Mouse (Mus musculus): ENCODE measurements around the gene 4930556J24Rik. TPM values are rescaled to one million over a fixed set of nuclear protein-coding genes. Genes with fewer than 3 reads are reported as not detected.
A peak's percentile ranks its signal among the peaks of the same experiment; 100 is the strongest.

4930556J24Rik gene
- polyA plus RNA-seq, 1 experiment from 2014 or later: 0.17 TPM

GRCm38 (mm10) chr11:3902516-3902915, 74.1 kb downstream of the 4930556J24Rik start:
- ATAC-seq (ENCODE audit: low read depth): no peak
- Histone ChIP-seq H3K4me2 (no peak overlapping the region), H3K9ac (no peak overlapping the region), H3K9me3 (no peaks in the 10 kb centered on the region), H3K4me1 (replicated peaks) (peaks cover 6% of the 10 kb centered on the region; the same call in 1 of the 2 replicates), H3K36me3 (peaks cover 40% of the 10 kb centered on the region), H3K27ac (replicated peaks) (no peak overlapping the region), H3K4me3 (no peak overlapping the region), H3K27me3 (no peaks in the 10 kb centered on the region)
- WGBS: 91% methylated on average over 3 of the region's 3 CpGs

GRCm38 (mm10) chr11:3900296-3900695, 76.3 kb downstream of the 4930556J24Rik start:
- H3K9me3 ChIP-seq: no peaks in the 10 kb centered on the region
- no peak for ATAC-seq (ENCODE audit: low read depth)
- H3K4me1 ChIP-seq (replicated peaks): peaks cover 12% of the 10 kb centered on the region; the same call in 1 of the 2 replicates
- 88% methylated on average over 6 of the region's 6 CpGs for WGBS
- peaks cover 40% of the 10 kb centered on the region for H3K36me3 ChIP-seq
- H3K27ac ChIP-seq (replicated peaks): no peak overlapping the region
- no peak overlapping the region for H3K9ac ChIP-seq
- no peak overlapping the region for H3K4me3 ChIP-seq
- H3K4me2 ChIP-seq: no peak overlapping the region
- no peaks in the 10 kb centered on the region for H3K27me3 ChIP-seq

GRCm38 (mm10) chr11:3895933-3896332, 80.6 kb downstream of the 4930556J24Rik start:
- Histone ChIP-seq H3K36me3 (peaks cover 28% of the 10 kb centered on the region), H3K4me3 (no peak overlapping the region), H3K4me2 (no peak overlapping the region), H3K4me1 (replicated peaks) (peaks cover 24% of the 10 kb centered on the region), H3K9ac (no peak overlapping the region), H3K27ac (replicated peaks) (no peak overlapping the region), H3K9me3 (no peaks in the 10 kb centered on the region), H3K27me3 (no peaks in the 10 kb centered on the region)
- no peak for ATAC-seq (ENCODE audit: low read depth)
- WGBS: 95% methylated on average over 1 of the region's 1 CpGs

GRCm38 (mm10) chr11:3895458-3895857, 81.1 kb downstream of the 4930556J24Rik start:
- peak overlapping the region; percentile 81 for H3K4me2 ChIP-seq
- H3K4me1 ChIP-seq (replicated peaks): peaks cover 24% of the 10 kb centered on the region
- H3K9me3 ChIP-seq: no peaks in the 10 kb centered on the region
- H3K36me3 ChIP-seq: peaks cover 28% of the 10 kb centered on the region
- H3K27ac ChIP-seq (replicated peaks): peak overlapping the region; percentile 80
- no peak; the same call in 1 of the 2 replicates for ATAC-seq (ENCODE audit: low read depth)
- H3K4me3 ChIP-seq: peak overlapping the region; percentile 57
- H3K9ac ChIP-seq: peak overlapping the region; percentile 78
- 3% methylated on average over 10 of the region's 10 CpGs for WGBS
- H3K27me3 ChIP-seq: no peaks in the 10 kb centered on the region

GRCm38 (mm10) chr11:3894406-3895281, 81.9 kb downstream of the 4930556J24Rik start, which contains the start of the genes 4921536K21Rik and Dusp18:
TSS of gene 4921536K21Rik (minus strand) at chr11:3895098.
TSS of gene Dusp18 (plus strand) at chr11:3895240.
- peaks cover 28% of the 10 kb centered on the region for H3K36me3 ChIP-seq
- peak within 1 kb of the TSS; percentile 80 for H3K27ac ChIP-seq (replicated peaks)
- ATAC-seq (ENCODE audit: low read depth): peak; percentile 99
- WGBS: 2% methylated on average over 46 of the region's 46 CpGs
- peak within 1 kb of the TSS; percentile 78 for H3K9ac ChIP-seq
- H3K4me1 ChIP-seq (replicated peaks): peaks cover 24% of the 10 kb centered on the region
- H3K4me3 ChIP-seq: peak within 1 kb of the TSS; percentile 57
- peak within 1 kb of the TSS; percentile 81 for H3K4me2 ChIP-seq
- no peaks in the 10 kb centered on the region for H3K27me3 ChIP-seq
- no peaks in the 10 kb centered on the region for H3K9me3 ChIP-seq

- H3K4me1 ChIP-seq (replicated peaks): peaks cover 21% of the 10 kb centered on the region
- no peak overlapping the region for H3K27ac ChIP-seq (replicated peaks)
- no peaks in the 10 kb centered on the region for H3K27me3 ChIP-seq
- 81% methylated on average over 6 of the region's 6 CpGs for WGBS
- H3K4me2 ChIP-seq: peak overlapping the region; percentile 81
- no peaks in the 10 kb centered on the region for H3K9me3 ChIP-seq
- 0 out of 2 replicates have a peak overlapping the region, but pooled peaks have one; percentile 57 for H3K4me3 ChIP-seq
- H3K36me3 ChIP-seq: peaks cover 25% of the 10 kb centered on the region
- ATAC-seq (ENCODE audit: low read depth): no peak
- no peak overlapping the region for H3K9ac ChIP-seq
These were observed 82.6 kb downstream of the 4930556J24Rik start for GRCm38 (mm10) chr11:3893970-3894369.

Other genes starting within 250 kb of the 4930556J24Rik start
- gene Osbp2, start 112.9 kb downstream of the 4930556J24Rik start, polyA plus RNA-seq (2015; fragmentation: Nextera tagmentation; extraction: Ambion mirVana): 12.3 and 16.8 TPM in 2 replicates
- gene 4921536K21Rik, start 81.7 kb downstream of the 4930556J24Rik start, polyA plus RNA-seq (2015; fragmentation: Nextera tagmentation; extraction: Ambion mirVana): 0.33 and 0.77 TPM in 2 replicates
- gene Dusp18, start 81.5 kb downstream of the 4930556J24Rik start, polyA plus RNA-seq (2015; fragmentation: Nextera tagmentation; extraction: Ambion mirVana): 23.0 and 24.7 TPM in 2 replicates
- gene Slc35e4, start 62.1 kb downstream of the 4930556J24Rik start, polyA plus RNA-seq (2015; fragmentation: Nextera tagmentation; extraction: Ambion mirVana): 11.9 and 13.3 TPM in 2 replicates
- gene Tcn2, start 44.6 kb downstream of the 4930556J24Rik start, polyA plus RNA-seq (2015; fragmentation: Nextera tagmentation; extraction: Ambion mirVana): 31.1 and 31.9 TPM in 2 replicates
- 56.5 and 59.4 TPM in 2 replicates for gene Pes1, start 12.8 kb downstream of the 4930556J24Rik start, polyA plus RNA-seq (2015; fragmentation: Nextera tagmentation; extraction: Ambion mirVana)
- gene Gal3st1, start 6.9 kb upstream of the 4930556J24Rik start, polyA plus RNA-seq (2015; fragmentation: Nextera tagmentation; extraction: Ambion mirVana): 4.0 and 4.3 TPM in 2 replicates
- gene Sec14l4, start 54.7 kb upstream of the 4930556J24Rik start, polyA plus RNA-seq (2015; fragmentation: Nextera tagmentation; extraction: Ambion mirVana): not detected in 2 replicates
- 0.25 TPM in 1 of 2 replicates, not detected in the other for gene Sec14l3, start 88.1 kb upstream of the 4930556J24Rik start, polyA plus RNA-seq (2015; fragmentation: Nextera tagmentation; extraction: Ambion mirVana)
- 5.4 and 6.0 TPM in 2 replicates for gene Mtfp1, start 118.7 kb upstream of the 4930556J24Rik start, polyA plus RNA-seq (2015; fragmentation: Nextera tagmentation; extraction: Ambion mirVana)
- 3.8 and 4.1 TPM in 2 replicates for gene Sec14l2, start 146.6 kb upstream of the 4930556J24Rik start, polyA plus RNA-seq (2015; fragmentation: Nextera tagmentation; extraction: Ambion mirVana)
- gene Rnf215, start 158.4 kb upstream of the 4930556J24Rik start, polyA plus RNA-seq (2015; fragmentation: Nextera tagmentation; extraction: Ambion mirVana): 40.5 and 43.7 TPM in 2 replicates
- gene Ccdc157, start 183.5 kb upstream of the 4930556J24Rik start, polyA plus RNA-seq (2015; fragmentation: Nextera tagmentation; extraction: Ambion mirVana): 7.6 and 7.9 TPM in 2 replicates
- gene Sf3a1, start 183.6 kb upstream of the 4930556J24Rik start, polyA plus RNA-seq (2015; fragmentation: Nextera tagmentation; extraction: Ambion mirVana): 52.3 and 59.6 TPM in 2 replicates
- gene Tbc1d10a, start 210.0 kb upstream of the 4930556J24Rik start, polyA plus RNA-seq (2015; fragmentation: Nextera tagmentation; extraction: Ambion mirVana): 30.0 and 30.3 TPM in 2 replicates
- 3.5 and 4.1 TPM in 2 replicates for gene Castor1, start 241.4 kb upstream of the 4930556J24Rik start, polyA plus RNA-seq (2015; fragmentation: Nextera tagmentation; extraction: Ambion mirVana)

All from neural tube, embryonic 13.5 days (tissue).